Mouse (Mus musculus): ENCODE data around the gene Knstrn.
A peak's percentile ranks its signal among the peaks of the same experiment; 100 is the strongest.

Knstrn gene

DNA sequence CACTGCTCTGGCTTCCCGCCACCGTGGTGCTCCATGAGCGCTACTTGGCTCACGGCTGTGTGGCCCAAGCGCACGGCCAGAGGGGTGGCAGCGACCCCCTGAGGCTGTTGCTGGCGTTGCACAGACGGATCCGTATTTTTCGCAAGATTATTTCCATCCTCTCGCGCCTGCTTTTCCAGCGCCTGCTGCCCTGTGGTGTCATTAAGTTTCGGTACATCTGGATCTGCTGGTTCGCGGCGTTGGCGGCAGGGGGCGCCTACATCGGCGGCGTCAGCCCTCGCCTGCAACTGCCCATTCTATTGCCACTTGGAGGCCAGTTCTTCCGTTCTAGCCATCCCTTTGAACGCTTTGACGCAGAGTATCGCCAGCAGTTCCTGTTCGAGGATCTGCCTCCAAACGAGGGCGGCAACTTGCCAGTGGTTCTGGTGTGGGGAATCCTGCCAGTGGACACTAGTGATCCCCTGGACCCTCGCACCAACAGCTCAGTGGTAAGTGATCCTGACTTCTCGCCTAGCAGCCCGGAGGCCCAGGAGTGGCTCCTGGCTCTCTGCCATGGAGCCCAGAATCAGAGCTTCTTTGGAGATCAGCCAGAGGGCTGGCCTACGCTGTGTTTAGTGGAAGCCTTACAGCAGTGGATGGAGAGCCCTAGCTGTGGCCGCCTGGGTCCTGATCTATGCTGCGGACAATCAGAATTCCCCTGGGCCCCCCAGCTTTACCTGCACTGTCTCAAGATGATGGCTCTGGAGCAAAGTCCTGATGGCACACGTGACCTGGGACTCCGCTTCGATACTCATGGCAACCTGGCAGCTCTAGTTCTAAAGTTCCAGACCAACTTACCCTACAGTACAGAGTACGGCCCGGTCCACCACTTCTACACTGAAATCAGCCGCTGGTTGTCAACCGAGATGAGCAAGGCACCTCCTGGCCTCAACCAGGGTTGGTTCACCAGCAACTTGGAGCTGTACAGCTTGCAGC lies 23.0 kb upstream of the Knstrn start:
- DNase-seq (ENCODE audit: low spot score in 2 of 2): peak; percentile 30 to 45

DNA sequence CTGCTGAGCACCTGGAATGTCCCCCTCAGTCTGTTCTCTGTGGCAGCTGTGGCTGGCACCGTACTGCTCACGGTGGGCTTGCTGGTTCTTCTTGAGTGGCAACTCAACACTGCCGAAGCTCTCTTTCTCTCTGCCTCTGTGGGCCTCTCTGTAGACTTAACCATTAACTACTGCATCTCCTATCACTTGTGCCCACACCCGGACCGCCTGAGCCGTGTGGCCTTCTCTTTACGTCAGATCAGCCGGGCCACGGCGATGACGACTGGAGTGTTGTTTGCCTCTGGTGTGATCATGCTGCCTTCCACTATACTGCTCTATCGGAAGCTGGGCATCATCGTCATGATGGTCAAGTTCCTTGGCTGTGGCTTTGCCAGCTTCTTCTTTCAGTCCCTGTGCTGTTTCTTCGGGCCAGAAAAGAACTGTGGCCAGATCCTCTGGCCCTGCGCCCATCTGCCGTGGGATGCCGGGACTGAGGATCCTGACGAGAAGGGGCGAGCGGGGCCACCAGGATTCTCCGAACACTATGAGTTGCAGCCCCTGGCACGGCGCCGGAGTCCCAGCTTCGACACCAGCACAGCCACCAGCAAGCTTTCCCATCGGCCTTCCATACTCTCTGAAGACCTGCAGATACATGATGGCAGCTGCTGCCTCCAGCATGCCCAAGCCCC lies 22.1 kb upstream of the Knstrn start:
- no peak for DNase-seq (ENCODE audit: low spot score in 2 of 2)

DNA sequence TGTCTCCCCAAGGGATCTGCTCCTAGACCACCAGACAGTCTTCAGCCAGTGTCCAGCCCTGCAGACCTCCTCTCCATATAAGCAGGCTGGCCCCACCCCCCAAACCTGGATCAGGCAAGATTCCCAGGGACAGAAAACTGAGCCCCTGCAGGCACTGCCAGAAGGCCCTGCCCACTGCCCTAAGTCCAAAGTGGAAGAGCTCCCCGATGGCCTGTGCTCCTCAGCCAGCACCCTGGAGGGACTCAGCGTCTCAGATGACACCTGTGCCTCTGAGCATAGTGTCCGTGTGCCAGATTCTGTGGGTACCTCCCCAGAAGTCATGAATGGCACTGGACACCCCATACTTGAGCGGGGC lies 21.6 kb upstream of the Knstrn start:
- no peak for DNase-seq (ENCODE audit: low spot score in 2 of 2)

DNA sequence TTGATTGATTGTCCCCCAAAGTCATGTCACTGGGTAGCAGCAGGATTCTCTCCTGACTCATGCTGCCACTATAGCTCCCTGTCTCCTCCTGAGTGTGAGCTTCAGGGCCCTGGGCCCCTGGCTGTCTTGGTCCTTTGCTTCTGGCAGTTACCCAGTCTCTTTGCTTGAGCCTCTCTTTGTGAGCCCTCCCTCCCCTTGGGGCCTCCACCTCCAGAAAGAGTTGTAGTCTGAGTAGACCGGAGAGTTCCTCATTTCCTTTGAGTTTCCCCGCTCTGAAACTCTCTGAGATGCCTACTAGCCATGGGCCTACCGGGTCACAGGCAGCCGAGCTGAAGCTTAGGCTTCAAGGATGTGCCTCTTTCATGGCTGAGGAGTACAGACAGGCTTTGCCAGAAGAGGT lies 20.2 kb upstream of the Knstrn start:
- DNase-seq (ENCODE audit: low spot score in 2 of 2): no peak

DNA sequence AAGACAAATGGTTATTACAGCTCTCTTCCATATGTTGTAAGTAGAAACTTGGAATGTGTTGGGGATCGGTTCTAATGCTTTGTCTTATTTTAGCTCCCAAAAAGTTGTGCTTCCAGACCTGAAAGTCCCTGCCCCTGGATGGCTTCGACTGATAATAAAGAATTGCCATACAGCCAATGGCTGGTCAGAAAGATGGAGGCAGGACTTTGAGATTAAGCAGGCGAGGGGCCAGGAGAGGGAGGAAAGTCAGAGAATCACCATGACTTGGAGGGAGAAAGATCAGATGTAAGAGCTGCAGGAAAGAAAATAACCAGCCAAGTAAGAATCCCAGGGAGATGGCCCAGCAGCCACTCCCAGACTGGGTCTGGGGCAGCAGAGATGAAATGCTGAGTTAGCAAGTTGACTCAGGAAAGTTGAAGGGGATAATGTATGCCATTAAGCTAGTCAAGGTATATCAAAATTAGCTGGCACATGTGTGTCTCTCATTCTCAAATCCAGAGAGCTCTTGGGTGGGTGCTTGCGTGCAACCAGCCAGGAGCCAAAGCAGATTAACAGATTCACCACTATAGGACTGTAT lies 11.2 kb upstream of the Knstrn start:
- DNase-seq (ENCODE audit: low spot score in 2 of 2): no peak

DNA sequence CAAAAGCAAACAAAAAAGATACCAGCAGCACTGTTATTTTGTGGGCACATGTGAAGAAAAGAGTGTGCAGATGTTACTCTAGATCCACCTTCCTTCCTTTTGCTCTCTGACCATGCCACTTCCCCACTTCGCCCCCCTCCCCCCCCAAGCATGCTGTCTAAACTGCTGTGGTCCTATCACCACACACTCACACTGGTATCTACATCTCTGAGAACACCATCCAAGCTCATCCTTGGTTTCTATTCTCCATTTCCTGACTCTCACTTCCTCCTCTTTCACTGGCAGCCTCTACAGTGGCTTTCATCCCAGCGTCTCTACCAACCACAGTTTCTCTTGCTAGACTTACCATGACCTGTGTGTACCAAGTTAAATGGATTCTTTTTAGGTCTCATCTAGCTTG lies 9.3 kb upstream of the Knstrn start:
- no peak for DNase-seq (ENCODE audit: low spot score in 2 of 2)

DNA sequence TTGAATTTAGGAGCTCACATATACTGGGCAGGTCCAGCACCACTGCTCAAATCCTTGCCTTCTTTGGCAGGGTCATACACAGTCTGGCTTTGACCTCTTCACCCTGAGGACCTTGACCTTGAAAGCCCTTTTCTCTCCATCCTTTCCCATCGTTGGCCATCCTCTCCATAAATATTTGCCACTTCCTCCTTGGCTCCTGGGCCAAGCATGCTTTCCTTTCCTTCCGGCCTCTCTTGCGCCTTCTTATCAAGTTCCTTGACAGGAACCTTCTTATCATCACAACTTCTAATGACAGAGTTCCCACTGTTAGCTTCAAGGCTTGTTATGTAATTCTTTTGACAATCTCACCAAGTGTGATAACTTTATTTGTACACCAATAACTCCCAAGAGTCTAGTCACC lies 8.7 kb upstream of the Knstrn start:
- no peak for DNase-seq (ENCODE audit: low spot score in 2 of 2)

DNA sequence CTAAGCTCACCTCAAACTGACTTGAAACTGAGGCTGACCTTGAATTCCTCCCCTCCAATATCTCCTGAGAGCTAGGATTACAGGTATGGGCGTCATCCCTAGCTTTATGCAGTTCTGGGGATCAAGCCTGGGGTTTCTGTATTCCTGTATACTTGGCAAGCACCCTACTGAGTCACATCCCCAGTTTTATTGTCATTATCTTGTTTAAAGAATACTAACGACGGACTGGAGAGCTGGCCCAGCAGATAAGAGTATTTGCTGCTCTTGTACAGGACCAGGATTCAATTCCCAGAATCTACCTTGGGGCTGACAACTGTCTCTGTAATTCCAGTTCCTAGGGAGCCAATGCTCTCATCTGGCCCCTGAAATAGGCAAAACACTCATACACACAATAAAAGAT lies 8.0 kb upstream of the Knstrn start:
- no peak for DNase-seq (ENCODE audit: low spot score in 2 of 2)

DNA sequence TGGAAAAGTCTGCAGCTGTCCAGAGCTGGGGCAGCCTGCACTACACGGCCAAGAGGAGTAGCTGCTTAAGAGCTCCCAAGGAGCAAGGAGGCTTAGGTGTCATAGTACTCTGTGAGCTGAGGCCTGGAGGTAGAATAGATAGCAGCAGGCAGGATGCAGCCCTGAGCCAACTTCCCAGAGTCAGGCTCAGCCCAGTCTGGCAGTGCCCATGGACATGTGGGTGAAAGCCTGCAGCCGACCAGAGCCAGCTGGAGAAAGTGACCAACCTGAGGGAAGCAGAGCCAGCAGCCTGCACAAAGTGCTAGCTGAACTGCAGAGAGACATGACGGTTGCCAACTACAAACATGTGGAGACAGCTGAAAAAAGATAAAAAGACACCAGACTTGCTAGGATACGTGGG lies 6.9 kb upstream of the Knstrn start:
- DNase-seq (ENCODE audit: low spot score in 2 of 2): no peak

DNA sequence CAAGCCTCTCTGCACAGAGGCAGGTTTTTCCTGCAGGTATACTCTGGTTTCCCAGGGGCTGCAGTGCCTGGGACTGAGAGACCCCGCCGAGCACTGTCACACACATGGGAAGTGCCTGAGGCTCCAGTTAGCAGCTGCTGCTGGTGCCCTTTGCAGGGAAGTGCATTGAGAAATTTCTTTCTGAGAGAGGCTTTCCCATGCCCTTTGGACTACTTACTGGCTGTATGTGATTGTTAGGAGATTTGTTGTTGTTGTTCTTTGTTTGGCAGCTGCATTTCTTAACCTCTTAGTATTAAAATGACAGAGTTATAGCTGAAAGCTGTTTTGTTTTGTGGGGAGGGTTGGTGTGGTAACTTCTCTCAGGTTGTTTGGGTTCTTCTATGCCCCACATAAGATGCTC lies 2.9 kb upstream of the Knstrn start:
- DNase-seq (ENCODE audit: low spot score in 2 of 2): no peak

DNA sequence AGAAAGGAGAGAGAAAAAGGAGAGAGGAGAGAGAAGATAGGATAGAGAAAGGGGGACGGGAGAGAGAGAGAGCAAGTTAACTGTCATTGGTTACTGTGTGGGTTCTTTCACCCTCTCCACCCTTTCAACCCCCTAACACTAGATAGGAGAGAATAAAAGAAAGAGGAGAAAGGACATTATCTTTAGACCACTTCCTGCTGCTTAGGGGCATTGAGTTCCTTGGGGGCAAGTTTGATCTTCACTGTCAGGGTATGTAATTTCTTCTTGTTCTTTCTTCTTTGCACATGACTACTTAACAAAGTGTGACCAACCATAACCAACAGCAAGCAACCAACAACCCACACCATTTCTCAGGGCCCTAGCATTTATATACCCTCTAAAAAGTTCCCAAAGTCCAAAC lies 1.1 kb upstream of the Knstrn start:
- DNase-seq (ENCODE audit: low spot score in 2 of 2): no peak

DNA sequence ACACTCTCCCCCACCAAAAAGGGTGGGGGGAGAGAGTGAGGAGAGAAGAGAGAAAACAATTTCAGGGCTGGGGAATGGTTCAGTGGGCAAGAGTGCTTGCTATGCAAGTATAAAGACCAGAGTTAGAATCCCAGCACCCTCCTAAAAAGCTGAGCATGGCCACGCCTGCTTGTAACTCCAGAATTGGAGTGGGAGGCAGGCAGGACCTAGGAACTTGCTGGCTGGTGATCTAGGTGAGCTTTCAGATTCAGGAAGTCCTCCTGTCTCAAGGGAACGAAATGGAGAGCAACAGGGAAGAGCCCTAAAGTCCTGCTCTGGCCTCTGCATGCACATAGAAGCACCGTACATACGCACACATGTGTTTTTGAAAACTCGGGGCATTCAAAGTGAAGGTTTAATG lies 9.0 kb downstream of the Knstrn start:
- DNase-seq (ENCODE audit: low spot score in 2 of 2): no peak

DNA sequence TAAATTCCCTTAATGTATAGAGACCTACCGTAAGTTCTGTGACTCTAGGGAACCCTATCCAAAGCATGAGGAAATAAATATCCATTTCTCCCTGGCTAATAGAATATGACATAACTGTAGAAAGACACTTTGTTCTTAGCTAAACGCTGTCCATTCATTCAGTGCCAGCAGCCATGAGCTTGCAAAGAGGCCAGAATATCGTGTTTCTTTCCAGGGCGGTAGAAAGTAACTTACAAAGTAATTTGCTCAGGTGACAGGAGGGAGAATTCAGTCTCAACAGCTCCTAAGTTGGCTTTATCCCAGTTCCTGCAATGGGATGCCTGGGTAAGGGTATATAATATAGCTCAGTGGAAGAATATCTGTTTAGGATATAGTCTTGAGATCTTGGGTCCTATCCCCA lies 10.6 kb downstream of the Knstrn start:
- DNase-seq (ENCODE audit: low spot score in 2 of 2): no peak

DNA sequence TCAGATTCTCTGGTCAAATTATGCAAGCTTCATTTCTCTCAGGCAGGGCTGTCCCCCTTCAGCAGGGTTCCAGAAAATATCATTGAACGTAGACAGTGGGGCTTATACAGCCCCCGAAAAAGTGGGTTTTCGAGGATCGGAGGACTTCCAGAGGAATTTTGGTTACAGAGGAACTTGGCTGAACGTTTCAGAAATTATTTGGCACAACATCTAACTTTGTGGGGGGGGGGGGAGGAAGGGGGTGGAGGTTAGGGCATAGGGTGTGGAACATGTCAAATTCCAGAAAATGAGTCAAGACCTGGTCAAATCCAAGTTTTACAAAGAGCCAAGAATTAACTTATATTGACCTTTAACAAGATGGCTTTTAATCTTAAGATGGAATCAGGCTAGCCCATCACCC lies 15.3 kb downstream of the Knstrn start:
- no peak for DNase-seq (ENCODE audit: low spot score in 2 of 2)

DNA sequence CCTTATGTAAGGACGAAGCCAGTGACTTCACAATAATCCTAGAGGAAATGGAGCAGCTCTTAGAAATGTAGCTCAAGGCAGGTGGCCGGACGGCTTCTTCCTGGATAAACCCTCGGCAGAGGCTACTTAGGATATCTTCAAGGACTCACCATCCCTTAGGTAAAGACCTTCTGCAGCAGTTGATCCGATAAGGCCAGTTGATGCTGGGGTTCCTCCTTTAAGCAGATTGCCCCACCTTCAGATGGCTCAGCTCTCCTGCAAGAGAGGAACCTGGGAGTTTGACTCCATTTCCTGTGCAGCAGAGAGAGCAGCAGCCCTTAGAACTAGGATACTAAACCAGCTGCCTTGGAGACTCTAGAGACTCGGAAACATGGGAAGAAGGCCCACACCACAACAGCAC lies 20.3 kb downstream of the Knstrn start:
- no peak for DNase-seq (ENCODE audit: low spot score in 2 of 2)

DNA sequence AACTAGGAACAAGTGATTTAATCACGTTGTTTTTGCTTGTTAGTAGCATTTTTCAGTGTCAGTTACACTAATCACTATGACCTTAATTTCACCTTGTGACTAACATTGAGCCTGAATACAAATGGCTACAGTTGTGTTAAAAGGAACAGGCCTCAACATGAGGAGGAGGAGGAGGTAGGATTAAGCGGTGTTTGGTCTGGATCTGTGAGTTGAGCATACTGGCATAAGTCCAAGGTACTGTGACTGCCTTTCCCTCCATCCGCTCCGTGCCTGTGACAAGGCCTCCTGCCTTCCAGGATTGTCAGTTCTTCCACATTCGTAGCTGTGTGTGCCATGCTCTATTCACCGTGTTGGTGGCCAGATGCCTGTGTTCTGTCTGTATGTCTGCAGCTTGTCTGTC lies 21.3 kb downstream of the Knstrn start:
- no peak for DNase-seq (ENCODE audit: low spot score in 2 of 2)

DNA sequence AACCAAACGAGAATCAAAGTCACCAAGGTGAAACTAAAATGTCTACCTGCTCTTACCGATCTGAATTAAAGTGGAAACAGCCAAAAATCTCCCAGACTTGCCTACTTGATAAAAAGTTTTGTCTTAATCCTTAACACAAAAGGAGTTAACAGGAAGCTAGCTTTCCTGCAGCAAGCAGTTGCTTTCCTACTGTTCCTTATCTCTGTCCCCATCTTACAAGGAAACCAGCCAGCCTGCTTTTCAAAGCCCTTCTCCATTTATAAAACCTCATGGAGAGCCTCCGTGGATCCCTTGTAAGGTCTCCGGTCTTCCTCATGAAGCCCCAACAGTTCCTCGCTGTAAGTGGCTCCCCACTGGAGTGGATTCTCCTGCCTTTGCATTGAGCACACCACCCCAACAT lies 24.5 kb downstream of the Knstrn start:
- no peak for DNase-seq (ENCODE audit: low spot score in 2 of 2)

DNA sequence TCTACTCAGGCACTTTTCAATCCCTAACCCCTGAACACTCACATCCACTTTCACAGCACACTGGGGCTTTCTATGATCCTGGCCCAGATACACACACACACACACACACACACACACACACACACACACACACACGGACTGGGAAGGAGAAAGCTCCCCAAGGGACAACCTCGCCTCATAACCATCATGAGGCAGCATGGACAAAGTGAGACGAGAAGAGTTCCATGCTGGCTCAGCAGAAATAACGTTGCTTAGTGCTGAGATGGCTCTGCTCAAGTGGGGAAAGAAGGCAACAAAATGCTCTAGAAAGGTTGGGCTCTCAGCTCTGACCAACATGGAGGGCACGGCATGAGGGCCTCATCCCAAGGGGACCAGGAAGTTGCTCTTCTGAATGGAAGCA lies 27.4 kb downstream of the Knstrn start:
- DNase-seq (ENCODE audit: low spot score in 2 of 2): no peak

DNA sequence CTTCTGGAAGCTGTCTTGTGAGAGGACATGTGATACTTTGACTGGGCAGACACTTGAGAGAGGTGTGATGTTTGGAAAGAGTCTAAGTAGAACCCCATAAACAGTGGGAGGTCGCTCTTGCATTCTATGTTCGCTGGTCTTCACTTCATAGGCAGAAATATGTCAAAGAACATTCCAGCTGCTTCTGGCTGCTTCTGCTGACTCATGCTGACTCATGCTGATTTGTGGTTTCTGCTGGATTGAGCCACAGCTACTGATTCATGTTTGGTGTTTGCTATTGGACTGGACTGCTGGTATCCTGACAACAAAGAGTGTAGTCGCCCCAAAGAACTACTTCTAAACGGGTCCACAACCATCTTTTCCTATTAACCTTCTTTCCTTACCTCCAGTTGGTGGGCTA lies 28.0 kb downstream of the Knstrn start:
- DNase-seq (ENCODE audit: low spot score in 2 of 2): peak in 1 of 2 experiments; percentile 17

DNA sequence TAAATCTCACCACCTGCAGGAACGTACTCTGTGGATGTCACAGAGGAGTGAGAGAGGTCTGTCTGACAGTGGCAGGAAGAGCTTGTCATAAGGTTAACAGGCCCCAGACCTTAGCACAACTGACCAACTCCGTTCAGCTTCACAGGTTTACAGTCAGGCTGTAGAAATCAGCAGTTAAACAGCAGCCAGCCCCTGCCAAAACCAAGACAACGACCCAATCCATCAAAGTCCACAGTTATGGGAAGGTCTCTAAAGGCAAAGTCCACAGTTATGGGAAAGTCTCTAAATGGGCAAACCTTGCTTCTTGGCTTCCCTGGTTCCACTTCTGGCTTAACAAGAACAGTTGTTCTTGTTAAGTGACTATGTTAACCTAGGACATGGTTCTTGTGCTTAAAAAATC lies 30.6 kb downstream of the Knstrn start:
- no peak for DNase-seq (ENCODE audit: low spot score in 2 of 2)

DNA sequence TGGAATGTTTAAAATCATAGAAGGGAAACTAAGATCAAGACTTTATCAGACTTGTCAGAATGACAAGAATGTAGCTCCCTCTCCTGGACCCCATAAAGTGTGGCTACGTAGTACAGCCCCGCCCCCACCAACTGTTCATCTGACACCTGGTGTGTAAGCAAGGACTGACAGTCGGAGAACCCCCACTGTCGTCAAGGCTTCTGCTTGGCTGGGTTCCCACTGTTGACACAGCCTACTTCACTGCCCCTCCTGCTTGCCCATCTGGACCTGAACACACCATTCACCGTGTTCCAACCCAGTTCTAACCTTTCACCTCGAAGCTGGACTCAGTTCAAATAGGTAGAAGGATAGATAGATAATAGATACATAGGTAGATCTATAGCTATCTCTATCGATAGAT lies 32.4 kb downstream of the Knstrn start:
- DNase-seq (ENCODE audit: low spot score in 2 of 2): no peak

DNA sequence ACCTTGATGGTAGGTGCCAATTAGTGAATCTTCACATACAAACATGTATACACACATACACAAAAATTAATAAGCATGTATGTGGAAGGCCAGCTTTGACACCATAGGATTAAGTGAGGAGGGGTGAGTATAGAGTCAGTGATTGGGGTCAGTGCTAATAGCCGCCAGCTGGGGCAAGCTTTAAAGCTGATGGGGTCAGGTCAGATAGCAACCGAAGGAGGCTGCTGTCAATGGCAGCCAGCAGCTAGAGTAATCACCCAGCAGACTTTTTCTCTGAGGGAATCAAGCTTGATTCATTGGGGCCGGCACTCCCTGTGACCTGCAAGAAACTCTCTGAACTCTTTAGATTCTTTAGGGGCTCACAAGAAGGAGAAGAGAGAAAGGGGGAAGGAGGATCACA lies 38.0 kb downstream of the Knstrn start:
- no peak for DNase-seq (ENCODE audit: low spot score in 2 of 2)
